8 mouse cellular contexts compared by ENCODE assay signal in the genomic region with DNA sequence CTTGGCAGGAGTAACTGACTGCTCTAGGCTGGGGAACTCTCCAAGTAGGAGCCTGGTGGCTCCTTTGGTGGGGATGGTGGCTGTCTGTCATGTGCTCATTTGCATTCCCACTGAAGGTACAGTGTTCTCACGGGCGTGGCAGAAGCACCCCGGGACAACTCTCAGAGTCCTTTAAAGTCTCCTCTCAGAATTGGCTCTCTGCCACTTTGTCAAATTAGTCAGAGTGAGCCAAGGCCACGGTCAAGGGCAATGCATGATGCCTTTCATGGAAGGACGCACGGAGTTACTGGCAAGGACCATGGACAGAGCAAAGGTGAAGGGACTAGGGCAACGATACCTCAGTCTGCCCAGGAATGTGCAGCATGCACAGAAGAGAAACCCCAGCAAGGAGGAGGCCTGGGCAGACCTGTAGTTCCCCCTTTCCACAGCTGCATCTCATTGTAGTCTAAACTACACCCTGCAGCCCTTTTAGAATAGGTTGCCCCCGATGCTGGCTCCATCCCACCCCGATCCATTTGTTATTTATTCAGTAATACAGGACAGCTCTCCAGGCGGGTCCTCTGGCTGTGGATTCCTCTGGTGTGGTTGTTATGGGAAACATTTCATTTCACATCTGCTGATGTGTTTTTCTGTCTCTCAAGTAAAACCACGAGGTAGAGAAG. TPM values are rescaled to one million over a fixed set of nuclear protein-coding genes. Genes with fewer than 3 reads are reported as not detected.
DNase-seq lines count a peak whose midpoint lies in the region; ATAC-seq and TF ChIP-seq lines count a peak whose summit lies in the region.
"Had no signal": no experiment of that assay in that cellular context is flagged by ENCODE, and none has a peak within 500 bp of the region (broad histone marks: within the 10 kb centered on the region; RNA-seq: fewer than 3 reads in every experiment).

No protein-coding gene starts in this region.

- 32% methylated on average over 11 of the region's 11 CpGs for WGBS in lung, postnatal 0 days
- 38% methylated on average over 11 of the region's 11 CpGs for WGBS in hindbrain, embryonic 10.5 days
- 15% methylated on average over 11 of the region's 11 CpGs for WGBS in olfactory bulb, adult 2 months

- no peak for ATAC-seq in lung, postnatal 0 days
- no peak for ATAC-seq in CD4-positive, CD25-positive, alpha-beta regulatory T cell, adult 4 months

- H3K4me2 ChIP-seq in lung, postnatal 0 days (replicated peaks; ENCODE audit: low read depth, low read length): no peak overlapping the region

- no peaks in the 10 kb centered on the region for H3K36me3 ChIP-seq in lung, postnatal 0 days (ENCODE audit: insufficient read depth, low read length)
- no peaks in the 10 kb centered on the region for H3K36me3 ChIP-seq in hindbrain, embryonic 10.5 days
- H3K36me3 ChIP-seq: limb, embryonic 15.5 days had no signal

- TF ChIP-seq EP300 in lung, postnatal 0 days (IDR thresholded peaks at IDR 0.05): no peak

- no peaks in the 10 kb centered on the region for H3K9me3 ChIP-seq in lung, postnatal 0 days (ENCODE audit: low read length)
- H3K9me3 ChIP-seq in hindbrain, embryonic 10.5 days: no peaks in the 10 kb centered on the region
- H3K9me3 ChIP-seq: limb, embryonic 15.5 days had no signal

- peak; percentile 24 for DNase-seq in lung, postnatal 0 days (ENCODE audit: low spot score)
- DNase-seq in lung, postnatal 4 days: no peak
- peak; percentile 85 for DNase-seq in brain, embryonic 14.5 days (ENCODE audit: low read depth)
- DNase-seq in hindbrain, embryonic 10.5 days (ENCODE audit: low spot score): peak; percentile 27
- DNase-seq in frontal cortex, postnatal 36 days (ENCODE audit: low spot score in 2 of 2): no peak

- TF ChIP-seq CTCF in lung, postnatal 0 days (IDR thresholded peaks at IDR 0.05): no peak
- no peak for TF ChIP-seq CTCF in brain, embryonic 14.5 days (IDR thresholded peaks at IDR 0.05; ENCODE audit: borderline replicate concordance, extremely low read depth, insufficient read depth, insufficient read length)
- TF ChIP-seq CTCF in olfactory bulb, adult 2 months (IDR thresholded peaks at IDR 0.05; ENCODE audit: insufficient read depth, low read depth, low read length): no peak

- H3K9ac ChIP-seq in lung, postnatal 0 days (replicated peaks; ENCODE audit: low read depth): no peak overlapping the region
- H3K9ac ChIP-seq: limb, embryonic 15.5 days had no signal

- no peaks in the 10 kb centered on the region for H3K4me1 ChIP-seq in lung, postnatal 0 days (ENCODE audit: insufficient read depth, low read depth, low read length)
- peaks cover 32% of the 10 kb centered on the region for H3K4me1 ChIP-seq in hindbrain, embryonic 10.5 days (replicated peaks)
- peaks cover 29% of the 10 kb centered on the region for H3K4me1 ChIP-seq in olfactory bulb, adult 2 months (ENCODE audit: control insufficient read depth, insufficient read depth, low read length)

- H3K27me3 ChIP-seq in lung, postnatal 0 days (replicated peaks; ENCODE audit: insufficient read depth, low read length): no peaks in the 10 kb centered on the region
- no peaks in the 10 kb centered on the region for H3K27me3 ChIP-seq in hindbrain, embryonic 10.5 days (ENCODE audit: insufficient read depth, poor library complexity, severe bottlenecking)

- H3K4me3 ChIP-seq in lung, postnatal 0 days (ENCODE audit: low read depth, low read length): no peak overlapping the region
- peak overlapping the region; percentile 0; the same call in 1 of the 2 replicates for H3K4me3 ChIP-seq in hindbrain, embryonic 10.5 days
- no peak overlapping the region for H3K4me3 ChIP-seq in olfactory bulb, adult 2 months (ENCODE audit: insufficient read depth, low read depth, low read length)
- H3K4me3 ChIP-seq: limb, embryonic 15.5 days had no signal

- TF ChIP-seq POLR2A in brain, embryonic 14.5 days (IDR thresholded peaks at IDR 0.05; ENCODE audit: borderline replicate concordance, extremely low read depth, insufficient read depth, insufficient read length, poor library complexity, severe bottlenecking): no peak
- no peak for TF ChIP-seq POLR2A in olfactory bulb, adult 2 months (IDR thresholded peaks at IDR 0.05; ENCODE audit: insufficient read depth, low read depth, low read length)

- no peak overlapping the region for H3K27ac ChIP-seq in lung, postnatal 0 days (ENCODE audit: low read length)
- H3K27ac ChIP-seq in hindbrain, embryonic 10.5 days: peak overlapping the region; percentile 47
- H3K27ac ChIP-seq in olfactory bulb, adult 2 months (ENCODE audit: insufficient read depth, low read depth, low read length): peak overlapping the region; percentile 89
- H3K27ac ChIP-seq: limb, embryonic 15.5 days had no signal

RNA-seq across cellular contexts. Expression of a gene that starts 40.0 kb away (rescaled TPM):
- polyA plus RNA-seq in lung, postnatal 0 days (2015; fragmentation: Nextera tagmentation; extraction: Ambion mirVana): 0.29 and 0.36 TPM in 2 replicates
- polyA plus RNA-seq in brain, embryonic 14.5 days (2012; rRNA removed): 0.37 and 0.42 TPM in 2 replicates
- 0.08 TPM in 1 of 2 replicates, not detected in the other for polyA plus RNA-seq in hindbrain, embryonic 10.5 days (2016; fragmentation: Nextera tagmentation; extraction: Ambion mirVana)
- polyA plus RNA-seq in olfactory bulb, adult 2 months (2012; ENCODE audit: insufficient read depth, insufficient read length, low replicate concordance, missing spikeins): not detected in 2 replicates
- not detected for polyA plus RNA-seq in CD4-positive, CD25-positive, alpha-beta regulatory T cell, adult 4 months (2017; shearing (Covaris generic))

RNA-seq across cellular contexts. Expression of a gene that starts 49.0 kb away (rescaled TPM):
- polyA plus RNA-seq in lung, postnatal 0 days (2015; fragmentation: Nextera tagmentation; extraction: Ambion mirVana): 3.0 and 4.9 TPM in 2 replicates
- 1.4 TPM in 2 replicates for polyA plus RNA-seq in brain, embryonic 14.5 days (2012; rRNA removed)
- 1.1 and 2.9 TPM in 2 replicates for polyA plus RNA-seq in hindbrain, embryonic 10.5 days (2016; fragmentation: Nextera tagmentation; extraction: Ambion mirVana)
- not detected in 2 replicates for polyA plus RNA-seq in olfactory bulb, adult 2 months (2012; ENCODE audit: insufficient read depth, insufficient read length, low replicate concordance, missing spikeins)
- not detected for polyA plus RNA-seq in CD4-positive, CD25-positive, alpha-beta regulatory T cell, adult 4 months (2017; shearing (Covaris generic))

Comparison
In these comparisons a context has a peak if more than half of its experiments do, and no peak if none do; other contexts are left out.
1. DNase-seq: peak in lung, postnatal 0 days (single experiment), brain, embryonic 14.5 days (single experiment) and hindbrain, embryonic 10.5 days (single experiment); none in lung, postnatal 4 days (0 of 2) and frontal cortex, postnatal 36 days (0 of 2).